Mouse (Mus musculus): ENCODE data around the gene Grm8.

GRCm38 (mm10) chr6:27264972-27265371, 870.0 kb downstream of the Grm8 start:
- TF ChIP-seq ZC3H11A (IDR thresholded peaks at IDR 0.05; ENCODE audit: borderline replicate concordance, low read depth, low read length) = no peak
- TF ChIP-seq MAFK (IDR thresholded peaks at IDR 0.05; ENCODE audit: insufficient read depth, low read depth, low read length) = no peak
- TF ChIP-seq CHD2 (IDR thresholded peaks at IDR 0.05; ENCODE audit: low read depth, low read length) = no peak

Data from ES-E14 (cell line).